Mouse (Mus musculus) left cerebral cortex, adult 18-20 months (tissue): ENCODE results near the gene Nat8l. TPM values are rescaled to one million over a fixed set of nuclear protein-coding genes. Genes with fewer than 3 reads are reported as not detected.

Source experiments
- DNase-seq, 2 experiments: peaks; one replicate each; pipeline ENCODE4 v3.0.0; 2021 to 2022; ENCODE audit warnings: low spot score in 2 of 2, mixed read lengths in 1 of 2
- total RNA-seq, 2 experiments: library from RNA; stranded (reverse); gene quantifications; 2 replicates each; pipeline ENCODE4 v1.2.3; 2021

The Nat8l gene
- total RNA-seq, 2 experiments from 2014 or later = 208 to 236 TPM

DNA sequence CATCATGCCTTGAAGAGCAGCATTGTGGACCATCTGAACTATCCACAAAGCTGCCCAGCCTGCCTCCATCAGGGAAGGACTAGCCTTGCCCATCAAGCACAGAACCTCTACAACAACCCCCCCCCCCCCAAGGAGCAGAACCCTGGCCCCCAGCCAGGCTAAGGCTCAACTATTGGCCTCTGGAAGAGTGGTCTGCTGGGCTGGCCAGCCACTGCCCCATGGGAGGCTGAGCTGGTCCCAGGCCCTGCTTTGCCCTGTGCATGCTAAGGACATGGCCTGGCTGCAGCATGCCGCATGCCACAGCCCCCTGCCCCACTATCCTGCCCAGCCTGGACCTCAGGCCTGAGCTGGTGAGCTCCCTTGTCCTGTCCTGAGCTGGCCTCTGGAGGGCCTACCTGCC, 5.6 kb downstream of the Nat8l start:
- DNase-seq = no peak

DNA sequence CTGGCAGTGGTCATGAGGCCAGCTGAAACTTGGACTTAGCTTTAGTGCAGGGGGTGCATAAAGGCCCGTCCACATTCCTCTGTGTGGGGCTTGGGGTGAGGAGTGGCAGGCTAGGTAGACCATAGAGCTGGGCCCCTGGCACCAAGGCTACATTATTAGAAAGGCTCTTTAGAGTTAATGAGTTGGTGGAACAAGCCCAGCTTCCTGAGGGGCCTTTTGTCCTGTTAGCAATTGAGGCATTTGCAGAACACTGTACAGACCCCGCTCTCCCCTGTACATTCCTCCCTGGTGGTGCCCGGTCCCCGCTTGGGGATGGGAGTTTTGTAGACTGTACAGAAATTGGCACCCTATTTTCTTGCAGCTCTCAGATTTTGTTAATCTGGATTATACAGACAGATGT, 6.9 kb downstream of the Nat8l start:
- DNase-seq = no peak

DNA sequence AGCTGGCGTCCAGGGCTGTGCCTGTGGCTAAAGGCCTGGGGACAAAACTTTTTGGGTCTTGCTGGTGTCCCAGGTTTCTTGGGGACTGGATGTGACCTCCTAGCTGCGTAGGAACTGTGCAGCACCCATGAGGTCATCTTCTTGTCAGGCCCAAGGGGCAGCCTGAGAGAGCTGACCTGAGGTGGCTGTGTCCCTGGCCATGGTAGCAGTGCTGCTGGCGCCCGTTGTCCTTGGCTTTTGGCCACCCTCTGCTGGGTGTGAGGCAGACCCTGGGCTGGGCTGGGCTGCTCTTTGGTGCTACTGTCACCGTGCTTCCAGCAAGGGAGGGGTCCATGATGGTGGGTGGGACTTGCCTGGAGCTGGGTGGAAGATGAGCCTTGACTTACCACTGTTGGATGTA, 8.8 kb downstream of the Nat8l start:
- DNase-seq = no peak

DNA sequence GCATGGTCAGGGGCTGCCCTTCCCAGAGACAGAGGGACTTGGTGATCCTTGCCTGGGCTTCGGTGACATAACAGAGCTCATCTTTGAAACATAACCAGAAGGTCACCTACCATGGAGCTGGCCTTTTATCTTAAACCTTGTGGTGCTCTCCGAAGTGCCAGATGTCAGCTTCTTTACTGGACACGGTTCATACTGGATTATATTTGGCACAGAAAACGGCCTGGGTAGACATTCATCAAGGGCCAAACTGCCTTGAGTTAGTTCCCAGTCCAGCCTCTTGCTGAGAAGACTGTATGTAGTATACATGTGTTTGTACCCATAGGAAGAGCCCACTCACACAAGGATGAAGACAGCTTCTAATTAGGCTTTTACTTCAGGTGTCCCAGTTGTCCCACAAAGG, 11.0 kb downstream of the Nat8l start:
- DNase-seq = no peak

DNA sequence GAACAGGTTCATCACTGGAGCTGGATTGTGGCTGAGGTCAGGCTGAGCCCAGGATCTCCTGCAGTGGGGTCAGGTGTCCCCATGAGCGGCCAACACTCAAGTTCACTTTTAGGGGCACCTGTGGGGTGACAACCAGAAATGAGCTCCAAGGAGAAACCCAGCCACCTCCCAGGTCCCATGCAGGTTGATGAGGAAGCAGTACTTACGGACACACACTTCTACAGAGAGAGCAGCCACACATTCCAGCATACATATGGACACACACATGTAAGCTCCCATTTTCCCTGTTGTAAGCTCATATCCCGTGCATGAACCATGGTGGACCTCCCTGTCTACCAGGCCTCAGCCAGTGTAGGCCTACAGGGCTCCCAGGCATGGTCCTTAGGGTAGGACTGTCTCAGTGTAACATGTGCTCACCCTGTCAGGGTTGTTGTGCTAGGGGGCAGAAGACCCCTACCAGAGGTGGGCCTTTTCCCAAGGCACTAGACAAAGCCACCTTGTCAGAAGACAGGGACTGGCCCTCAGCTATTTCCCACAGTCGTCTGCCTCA, 11.7 kb downstream of the Nat8l start:
- no peak for DNase-seq

DNA sequence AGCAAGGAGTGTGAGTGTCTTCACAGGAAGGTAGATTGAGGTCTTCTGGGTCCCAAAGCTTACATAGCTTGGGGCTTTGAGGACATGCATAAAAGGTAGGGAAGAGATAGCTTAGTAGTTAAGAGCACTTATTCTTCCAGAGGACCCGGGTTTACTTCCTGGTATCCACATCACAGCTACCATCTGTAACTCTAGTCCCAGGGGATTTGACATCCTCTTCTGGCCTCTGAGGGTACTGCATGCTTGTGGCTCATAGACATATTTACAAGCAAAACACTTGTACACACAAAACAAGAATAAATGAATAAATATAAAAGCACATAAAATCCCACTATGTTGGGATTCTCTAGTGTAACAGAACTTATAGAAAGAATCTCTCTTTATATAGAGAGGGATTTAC, 18.9 kb downstream of the Nat8l start:
- DNase-seq = no peak

DNA sequence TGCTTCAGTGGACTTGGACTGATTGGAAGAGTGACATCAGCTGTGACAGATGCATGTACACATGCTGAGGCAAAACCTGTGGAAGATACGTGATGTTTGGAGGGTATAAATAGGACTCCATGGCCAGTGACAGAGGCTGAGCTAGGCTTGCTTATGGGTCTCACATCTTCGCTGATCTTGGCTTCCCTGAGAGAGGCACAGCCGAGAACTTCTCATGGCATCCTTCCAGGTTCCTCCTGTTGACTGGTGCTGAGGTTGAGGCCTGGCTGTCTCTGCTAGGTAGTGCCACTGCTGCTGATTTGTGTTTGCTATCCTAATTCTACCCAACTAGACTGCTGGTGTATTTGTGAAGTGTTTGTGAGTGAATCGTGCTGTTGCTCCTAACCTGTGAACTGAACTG, 23.2 kb downstream of the Nat8l start:
- DNase-seq = no peak

DNA sequence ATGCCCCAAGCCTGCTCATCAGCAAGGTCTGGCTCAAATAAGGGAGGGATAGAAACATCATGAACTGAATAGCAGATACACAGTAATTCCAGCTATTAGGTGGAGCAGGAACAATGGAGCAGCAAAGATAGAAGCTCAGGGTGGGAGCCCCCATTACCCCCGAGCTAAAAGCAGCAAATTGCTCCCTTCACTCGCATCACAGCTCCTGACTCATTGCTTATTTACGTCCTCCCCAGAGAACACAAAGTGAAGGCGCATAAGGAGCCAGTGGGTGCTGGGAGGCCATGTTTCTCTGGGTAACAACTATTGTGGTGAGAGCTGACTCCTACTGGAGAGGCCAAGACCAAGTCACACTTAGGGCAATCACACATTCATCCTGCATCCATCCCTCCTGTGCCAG, 34.3 kb downstream of the Nat8l start:
- no peak for DNase-seq

DNA sequence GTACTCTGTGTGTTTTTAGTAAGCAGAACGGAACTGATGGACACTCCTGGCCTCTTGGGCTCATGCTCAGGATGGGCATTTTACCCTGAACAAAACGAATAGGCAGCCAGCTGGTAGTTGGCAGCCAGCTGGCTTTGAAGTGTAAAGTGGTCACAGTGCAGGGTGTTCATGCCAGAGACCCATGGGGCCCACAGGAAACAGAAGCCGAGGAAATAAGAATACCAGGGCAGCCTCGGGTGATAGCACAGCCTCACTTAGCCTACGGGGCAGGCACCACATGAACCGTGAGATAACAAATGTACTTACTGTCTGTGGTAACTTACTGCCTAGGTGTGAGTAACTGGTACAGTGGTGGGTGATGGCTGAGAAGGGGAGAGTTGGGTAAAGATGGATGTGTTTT, 35.2 kb downstream of the Nat8l start:
- no peak for DNase-seq

DNA sequence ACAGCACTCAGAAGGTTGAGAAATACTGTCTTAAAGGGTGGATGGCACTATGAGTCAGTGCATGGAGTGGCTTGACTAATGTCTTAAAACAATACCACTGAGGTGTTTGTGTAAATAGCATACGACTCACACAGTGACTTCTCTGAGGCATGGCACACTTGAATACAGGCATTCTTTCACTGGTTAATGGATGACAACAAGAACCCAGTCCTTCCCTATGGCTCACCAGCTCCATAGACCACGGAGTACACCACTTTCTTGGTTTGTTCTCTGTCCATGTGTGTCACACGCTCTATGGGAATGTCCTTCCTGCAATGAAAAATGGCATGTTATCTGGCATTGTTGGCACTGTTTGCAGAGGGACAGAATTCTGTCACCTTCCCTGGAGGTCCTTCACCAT, 36.7 kb downstream of the Nat8l start:
- no peak for DNase-seq

Other genes starting within 250 kb of the Nat8l start
- gene Letm1, start 213.2 kb upstream of the Nat8l start, total RNA-seq = 100 to 1,000 TPM in 1 of 2 experiments, 10 to 100 TPM in 1; 97.9 to 104 TPM
- gene Nsd2, start 175.3 kb upstream of the Nat8l start, total RNA-seq = 100 to 1,000 TPM; 153 to 164 TPM
- gene Nelfa, start 59.6 kb upstream of the Nat8l start, total RNA-seq = 10 to 100 TPM; 20.9 to 23.0 TPM
- gene Gm1673, start 12.6 kb upstream of the Nat8l start, total RNA-seq = 10 to 100 TPM; 81.6 to 83.0 TPM
- 1 to 10 TPM; 1.6 TPM for gene Poln, start 173.5 kb downstream of the Nat8l start, total RNA-seq
- 1 to 10 TPM; 7.8 to 8.6 TPM for gene Haus3, start 173.5 kb downstream of the Nat8l start, total RNA-seq
- 10 to 100 TPM; 74.0 to 80.4 TPM for gene Mxd4, start 191.7 kb downstream of the Nat8l start, total RNA-seq